Mouse (Mus musculus): ENCODE measurements around the gene Ctf1.

DNA sequence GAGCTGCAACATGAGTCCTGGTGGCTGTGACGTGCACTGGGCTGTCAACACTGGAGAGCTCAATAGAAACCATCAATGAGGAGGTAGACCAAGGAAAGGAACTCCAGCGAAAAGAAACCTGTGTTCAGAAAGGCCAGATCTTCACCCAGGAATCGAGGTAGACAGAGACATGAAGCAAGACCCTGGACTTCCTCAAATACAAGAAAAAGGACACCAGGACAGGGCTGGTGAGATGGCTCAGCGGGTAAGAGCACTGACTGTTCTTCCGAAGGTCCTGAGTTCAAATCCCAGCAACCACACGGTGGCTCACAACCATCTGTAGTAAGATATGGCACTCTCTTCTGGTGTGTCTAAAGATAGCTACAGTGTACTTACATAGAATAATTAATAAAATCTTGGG lies 5.8 kb downstream of the Ctf1 start:
- TF ChIP-seq MAFK (IDR thresholded peaks at IDR 0.05; ENCODE audit: insufficient read depth, low read depth, low read length) (no peak), HCFC1 (IDR thresholded peaks at IDR 0.05; ENCODE audit: borderline replicate concordance, insufficient read depth, low read length) (no peak)
